18 mouse cellular contexts compared by ENCODE assay signal in the genomic region with DNA sequence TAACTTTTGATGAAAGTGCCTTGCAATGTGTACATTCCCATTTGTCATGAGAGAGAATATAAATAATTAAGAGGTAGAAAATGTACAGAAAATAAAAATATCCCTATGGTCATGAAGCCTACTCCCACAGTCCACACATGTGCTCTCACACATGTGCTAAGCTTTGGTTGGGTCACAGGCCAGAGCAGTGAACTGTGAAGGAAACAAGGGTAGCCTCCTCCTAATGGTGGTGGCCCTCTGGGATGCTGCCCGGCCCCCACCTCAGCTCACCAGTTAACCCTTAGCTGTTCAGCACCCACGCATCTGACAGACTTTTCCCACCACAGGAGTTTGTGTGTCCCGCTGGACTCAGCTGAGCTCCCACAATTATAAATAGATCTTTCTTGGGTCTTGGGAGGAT.
"Had no signal": no experiment of that assay in that cellular context is flagged by ENCODE, and none has a peak within 500 bp of the region (broad histone marks: within the 10 kb centered on the region; RNA-seq: fewer than 3 reads in every experiment).

No protein-coding gene starts in this region.

- H3K4me3 ChIP-seq: liver, embryonic 12.5 days; midbrain, embryonic 10.5 days; myocyte; neural tube, embryonic 13.5 days; neural tube, embryonic 15.5 days had no signal

- H3K4me2 ChIP-seq: liver, embryonic 12.5 days; lung, embryonic 14.5 days; neural tube, embryonic 13.5 days; neural tube, embryonic 15.5 days had no signal

- H3K36me3 ChIP-seq: liver, embryonic 12.5 days; midbrain, embryonic 10.5 days; neural tube, embryonic 13.5 days; neural tube, embryonic 15.5 days had no signal

- H3K27me3 ChIP-seq: liver, embryonic 12.5 days; neural tube, embryonic 13.5 days; neural tube, embryonic 15.5 days had no signal

- H3K4me1 ChIP-seq: liver, embryonic 12.5 days; neural tube, embryonic 13.5 days; neural tube, embryonic 15.5 days had no signal

- DNase-seq: lung, adult 18-20 months; lung, embryonic 14.5 days; lung, postnatal 14 days; lung, postnatal 4 days; right cerebral cortex, adult 18-20 months; right cerebral cortex, postnatal 25 days; right cerebral cortex, postnatal 4 days; spleen, adult 18-20 months; thymus, adult 18-20 months; thymus, postnatal 14 days; thymus, postnatal 36 days had no signal

- ATAC-seq: liver, embryonic 12.5 days; midbrain, embryonic 16.5 days had no signal

- H3K27ac ChIP-seq: liver, embryonic 12.5 days; liver, embryonic 14.5 days; midbrain, embryonic 10.5 days; neural tube, embryonic 13.5 days; neural tube, embryonic 15.5 days had no signal

- H3K9me3 ChIP-seq: liver, embryonic 12.5 days; midbrain, embryonic 10.5 days; neural tube, embryonic 13.5 days; neural tube, embryonic 15.5 days had no signal

- H3K9ac ChIP-seq: liver, embryonic 12.5 days; liver, embryonic 14.5 days; lung, embryonic 14.5 days; neural tube, embryonic 13.5 days; neural tube, embryonic 15.5 days had no signal
